Mouse (Mus musculus) cerebellum, adult 11-12 months (tissue): ENCODE data around the gene Lhfpl3.

Experiments used
- DNase-seq: peaks from one replicate; pipeline ENCODE4 v3.0.0; 2022

Gene Lhfpl3

GRCm38 (mm10) chr5:23165947-23166350, 420.1 kb downstream of the Lhfpl3 start:
- no peak for DNase-seq

- DNase-seq = no peak
Observed at GRCm38 (mm10) chr5:23166658-23167057, 420.8 kb downstream of the Lhfpl3 start.

- no peak for DNase-seq
Observed at GRCm38 (mm10) chr5:23189633-23190032, 443.8 kb downstream of the Lhfpl3 start.

- no peak for DNase-seq
Observed at GRCm38 (mm10) chr5:23196879-23197278, 451.0 kb downstream of the Lhfpl3 start.

GRCm38 (mm10) chr5:23213086-23213485, 467.2 kb downstream of the Lhfpl3 start:
- DNase-seq = no peak

GRCm38 (mm10) chr5:23214646-23215045, 468.8 kb downstream of the Lhfpl3 start:
- no peak for DNase-seq

- DNase-seq = no peak
Observed at GRCm38 (mm10) chr5:23219655-23220054, 473.8 kb downstream of the Lhfpl3 start.

GRCm38 (mm10) chr5:23224759-23225536, 479.1 kb downstream of the Lhfpl3 start:
- DNase-seq = peak; percentile 9

GRCm38 (mm10) chr5:23225621-23226020, 479.8 kb downstream of the Lhfpl3 start:
- no peak for DNase-seq

GRCm38 (mm10) chr5:23226753-23227152, 480.9 kb downstream of the Lhfpl3 start:
- no peak for DNase-seq

- no peak for DNase-seq
Observed at GRCm38 (mm10) chr5:23246974-23247373, 501.1 kb downstream of the Lhfpl3 start.

GRCm38 (mm10) chr5:23247784-23248183, 501.9 kb downstream of the Lhfpl3 start:
- DNase-seq = no peak

- DNase-seq = no peak
Observed at GRCm38 (mm10) chr5:23248303-23248702, 502.4 kb downstream of the Lhfpl3 start.

- DNase-seq = no peak
Observed at GRCm38 (mm10) chr5:23249896-23250875, 504.3 kb downstream of the Lhfpl3 start.

GRCm38 (mm10) chr5:23251462-23252224, 505.8 kb downstream of the Lhfpl3 start:
- DNase-seq = no peak

GRCm38 (mm10) chr5:23255816-23256418, 510.1 kb downstream of the Lhfpl3 start:
- no peak for DNase-seq

GRCm38 (mm10) chr5:23273309-23273708, 527.5 kb downstream of the Lhfpl3 start:
- no peak for DNase-seq

GRCm38 (mm10) chr5:23279364-23279763, 533.5 kb downstream of the Lhfpl3 start:
- DNase-seq = no peak

GRCm38 (mm10) chr5:23284884-23285283, 539.0 kb downstream of the Lhfpl3 start:
- DNase-seq = no peak

- no peak for DNase-seq
Observed at GRCm38 (mm10) chr5:23289149-23289548, 543.3 kb downstream of the Lhfpl3 start.
